Mouse (Mus musculus) heart, postnatal 10 days (tissue): Measurements from ENCODE around the gene Yjefn3. TPM values are rescaled to one million over a fixed set of nuclear protein-coding genes. Genes with fewer than 3 reads are reported as not detected.
A peak's percentile ranks its signal among the peaks of the same experiment; 100 is the strongest.

Source experiments
- DNase-seq, 2 experiments: peaks; one replicate each; pipeline ENCODE4 v3.0.0; 2021
- intact Hi-C: fragments of 180-260 bp; cut with DNase I; formaldehyde crosslinking; loops from one replicate; pipeline ENCODE4 v1.15.1; 2025
- total RNA-seq, 2 experiments: library from RNA; stranded (reverse); gene quantifications; 2 replicates each; pipeline ENCODE4 v1.2.3; 2021

Yjefn3 gene
- total RNA-seq, 2 experiments from 2014 or later, result 9.1 to 10.1 TPM

DNA sequence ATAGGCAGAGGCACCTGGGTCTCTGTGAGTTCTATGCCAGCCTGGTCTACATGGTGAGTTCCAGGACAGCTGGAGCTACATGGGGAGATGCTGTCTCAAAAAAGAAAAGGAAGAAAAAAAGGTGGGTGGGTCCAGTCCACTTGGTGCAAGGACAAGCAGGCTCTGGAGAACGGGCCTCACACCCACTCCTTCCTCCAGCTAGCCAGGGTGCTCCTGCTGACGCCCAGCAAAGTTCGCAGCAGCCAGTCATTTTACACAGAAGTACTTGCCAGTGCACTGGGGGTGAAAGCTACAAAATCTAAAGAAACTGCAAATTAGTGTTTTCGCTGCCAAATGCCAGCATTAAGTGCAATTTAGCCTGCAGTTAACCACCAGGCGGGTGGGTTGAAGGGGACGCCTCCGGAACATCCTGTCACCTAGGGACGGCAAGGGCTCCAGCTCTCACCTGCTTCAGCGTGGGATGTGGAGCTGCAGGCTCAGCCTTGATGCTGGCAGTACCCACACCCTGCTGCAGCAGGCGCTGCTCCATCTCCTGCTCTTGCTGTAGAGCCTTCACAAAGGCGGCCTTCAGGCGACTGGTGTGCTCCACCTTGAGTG is 10.1 kb upstream of the Yjefn3 start:
- intact Hi-C loops, result loop anchor here (1.0 kb wide), 1 partner anchor 38 kb away; no protein-coding TSS in a partner anchor

DNA sequence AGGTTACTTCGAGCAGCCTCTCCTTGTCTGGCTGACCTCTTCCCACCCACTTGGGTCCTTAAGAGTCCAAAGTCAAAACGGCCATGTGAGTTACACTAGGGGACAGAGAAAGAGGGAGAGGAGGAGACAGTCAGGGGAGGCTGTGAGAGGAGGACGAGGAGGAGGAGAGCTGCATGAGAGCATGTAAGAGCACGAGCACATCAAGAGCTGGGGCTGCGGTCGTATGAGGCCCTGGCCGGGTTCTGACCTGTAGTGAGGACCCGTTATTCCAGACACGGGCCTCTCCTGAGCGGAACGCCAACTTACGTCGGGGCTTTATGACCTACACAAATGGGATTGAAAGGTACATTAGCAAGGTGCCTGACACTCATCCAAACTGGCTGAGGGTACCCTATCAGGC is 9.4 kb upstream of the Yjefn3 start:
- no peak for DNase-seq
- intact Hi-C loops, result no loop called here

More for the DNA sequence above, 10.1 kb upstream of the Yjefn3 start:
- no peak for DNase-seq

DNA sequence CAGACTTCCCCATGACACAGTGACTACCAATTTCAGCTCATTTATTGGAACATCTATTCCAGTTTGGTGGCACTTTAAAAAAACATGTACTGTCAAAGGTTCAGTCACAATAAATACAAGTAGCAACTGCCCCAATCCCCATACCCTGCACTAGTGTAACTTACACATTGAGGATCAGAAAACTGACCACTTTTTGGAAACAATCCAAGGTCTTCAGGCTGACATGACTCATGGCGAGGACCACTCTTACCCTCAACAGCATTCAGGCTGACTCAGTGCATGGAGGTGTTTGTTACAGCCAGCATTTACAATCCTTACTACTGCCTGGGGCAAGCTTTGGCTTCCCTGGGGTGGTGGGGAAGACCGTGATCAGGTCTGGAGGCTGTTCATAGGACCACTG is 4.6 kb upstream of the Yjefn3 start:
- intact Hi-C loops, result no loop called here

DNA sequence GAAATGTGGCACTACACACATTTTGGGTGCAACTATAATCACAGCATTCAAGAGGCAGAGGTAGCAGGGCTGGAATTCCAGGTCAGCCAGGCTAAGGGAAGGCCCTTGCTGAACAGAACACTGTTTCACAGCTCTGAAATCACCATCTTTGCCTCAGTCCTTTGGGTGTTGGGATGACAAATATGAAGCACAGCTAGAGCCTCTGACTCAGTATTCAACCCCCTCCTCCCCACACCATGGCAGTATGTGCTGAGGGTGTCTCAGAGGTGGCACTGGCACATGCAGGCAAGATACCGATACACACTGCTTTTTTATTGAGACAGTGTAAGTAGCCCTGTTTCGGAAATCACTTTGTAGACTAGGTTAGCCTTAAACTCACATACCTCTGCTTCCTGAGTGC is 3.7 kb upstream of the Yjefn3 start:
- no peak for DNase-seq
- intact Hi-C loops, result no loop called here

More for the DNA sequence above, 4.6 kb upstream of the Yjefn3 start:
- DNase-seq, result no peak

DNA sequence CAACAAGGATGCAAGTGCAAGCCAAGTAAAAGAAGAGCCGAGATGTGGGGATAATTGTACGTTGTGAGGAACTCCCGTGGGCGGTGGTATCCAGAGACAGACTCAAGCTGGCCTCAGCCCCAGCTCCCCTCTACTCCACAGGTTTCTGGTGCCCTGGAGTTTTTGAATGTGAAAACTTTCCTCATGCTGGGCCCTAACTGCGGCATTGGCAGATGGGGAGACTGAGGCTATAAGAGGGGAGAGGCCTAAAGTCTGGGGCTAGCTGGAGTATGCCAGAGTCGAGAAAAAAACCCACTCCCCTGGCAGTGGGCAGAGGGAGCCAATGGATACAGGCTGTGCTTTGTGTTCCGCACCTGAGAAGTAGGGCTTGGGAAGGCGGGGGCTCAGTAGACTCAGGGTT is 1.6 kb upstream of the Yjefn3 start:
- intact Hi-C loops, result no loop called here
- no peak for DNase-seq

DNA sequence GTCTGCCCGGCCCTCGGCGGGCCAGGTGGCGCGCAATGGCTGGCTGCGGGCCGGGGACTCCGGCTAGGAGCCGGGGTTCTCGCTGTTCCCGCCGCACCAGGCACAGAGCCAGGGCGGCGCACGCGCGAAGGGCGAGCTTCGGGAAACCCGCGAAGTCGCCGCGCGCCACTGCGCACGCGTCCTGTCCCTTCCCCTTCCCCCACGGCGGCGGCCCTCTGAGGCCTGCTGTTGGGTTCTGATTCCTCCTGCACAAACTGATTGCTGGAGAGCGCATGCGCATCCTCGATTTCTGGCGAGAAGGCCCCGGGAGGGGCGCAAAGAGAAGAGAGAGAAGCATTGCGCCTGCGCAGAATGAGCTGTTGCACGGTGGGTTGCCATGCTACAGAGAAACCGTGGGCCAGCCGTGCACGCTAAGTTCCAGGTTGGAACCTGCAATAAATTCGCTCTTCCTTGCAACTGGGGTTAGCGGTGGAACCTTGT is 591 bp upstream of the Yjefn3 start:
- peak; percentile 99 for DNase-seq
- intact Hi-C loops, result no loop called here

DNA sequence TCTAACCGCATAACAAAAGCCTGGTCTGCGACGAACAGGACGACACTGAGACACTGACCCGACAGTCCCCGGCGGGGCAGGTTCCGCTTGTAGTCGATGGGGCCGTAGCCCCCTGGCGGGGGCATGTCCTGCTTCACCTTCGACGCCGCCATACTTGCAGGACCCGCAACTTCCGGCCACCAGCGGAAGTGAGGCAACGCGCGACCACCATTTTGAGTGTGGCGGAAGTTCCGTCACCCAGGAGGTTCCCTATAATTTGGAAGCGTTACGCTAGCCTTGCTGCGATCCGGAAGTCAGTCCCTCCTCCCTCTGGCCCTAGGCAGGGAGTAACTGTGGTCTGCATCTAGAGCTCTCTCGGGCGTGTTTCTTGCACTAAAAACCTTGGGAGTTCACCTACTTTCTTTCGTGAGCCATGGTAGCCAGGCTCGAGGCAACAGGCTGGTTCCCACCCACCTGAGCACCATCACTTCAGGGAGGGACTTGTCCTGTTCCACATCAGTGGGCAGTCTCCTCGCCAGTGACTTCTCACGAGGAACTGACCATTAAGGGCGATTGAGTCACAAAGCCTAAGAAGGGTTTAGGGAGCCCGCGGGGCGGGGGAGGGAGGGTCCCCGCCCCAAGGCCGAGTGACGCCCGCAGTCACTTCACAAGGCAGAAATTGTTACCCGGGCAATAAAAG is 889 bp downstream of the Yjefn3 start:
- DNase-seq, result peak; percentile 98 to 99
- intact Hi-C loops, result no loop called here

DNA sequence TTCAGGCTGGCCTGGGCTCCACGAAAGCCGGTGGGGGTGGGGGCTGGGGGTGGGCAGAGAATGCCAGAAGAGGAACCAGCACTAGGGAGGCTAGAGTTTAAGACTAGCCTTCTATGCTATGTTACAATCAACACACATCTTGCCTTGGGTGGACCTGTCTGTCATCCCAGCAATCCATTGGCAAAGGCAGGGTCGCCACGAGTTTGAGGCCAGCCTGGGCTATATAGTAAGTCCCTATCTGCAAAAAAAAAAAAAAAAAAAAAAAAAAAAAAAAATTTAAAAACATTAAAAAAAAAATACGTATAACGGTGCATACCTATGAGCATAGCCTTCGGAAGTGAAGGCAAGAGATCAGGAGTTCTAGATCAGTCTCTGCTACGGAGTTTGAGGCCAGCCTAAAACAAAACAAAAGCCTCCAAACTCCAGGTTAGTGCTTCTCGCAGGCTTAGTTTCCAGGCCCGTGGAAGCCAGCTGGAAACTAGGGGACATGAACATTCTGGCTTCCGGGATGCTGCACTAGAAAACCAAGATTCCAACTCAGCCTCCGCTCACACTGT is 1.5 kb downstream of the Yjefn3 start:
- intact Hi-C loops, result no loop called here
- no peak for DNase-seq

DNA sequence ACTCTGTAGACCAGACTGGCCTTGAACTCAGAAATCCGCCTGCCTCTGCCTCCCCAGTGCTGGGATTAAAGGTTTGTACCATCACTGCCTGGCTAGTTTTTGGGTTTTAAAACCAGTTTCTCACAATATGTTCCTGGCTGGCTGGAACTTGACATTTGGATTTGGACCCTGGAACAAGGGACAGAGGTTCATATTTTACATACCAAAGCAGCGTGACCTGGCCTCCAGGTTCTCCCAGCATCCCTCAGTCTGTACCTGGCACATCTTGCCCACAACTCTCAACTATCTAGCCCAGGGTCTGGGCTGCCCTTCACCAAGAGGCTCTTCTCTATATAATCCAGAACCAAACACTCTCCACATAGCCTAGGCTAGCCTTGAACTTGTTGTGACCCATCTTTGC is 2.6 kb downstream of the Yjefn3 start:
- intact Hi-C loops, result loop anchor here (10.0 kb wide), 1 partner anchor 575 kb away; no protein-coding TSS in a partner anchor

DNA sequence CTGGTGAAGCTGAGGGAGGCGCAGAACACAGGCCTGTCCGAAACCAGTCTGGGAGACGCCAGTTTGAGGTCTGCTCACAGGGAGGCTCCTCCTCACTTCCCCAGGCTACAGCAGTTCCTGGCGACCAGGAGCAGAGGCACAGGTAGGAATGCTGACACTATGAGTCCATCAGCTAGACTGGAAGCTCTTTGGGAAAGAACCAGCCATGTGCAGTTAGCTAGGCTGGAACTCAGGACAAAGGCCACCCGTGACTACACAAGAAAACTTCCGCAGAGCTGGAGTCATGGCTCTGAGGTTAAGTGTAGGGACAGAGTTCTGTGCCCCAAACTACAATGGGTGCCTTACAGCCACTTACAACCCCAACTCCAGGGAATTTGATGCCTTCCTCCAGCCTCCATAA is 4.7 kb downstream of the Yjefn3 start:
- no peak for DNase-seq
- intact Hi-C loops, result loop anchor here (10.0 kb wide), 1 partner anchor 573 kb away; no protein-coding TSS in a partner anchor

More for the DNA sequence above, 2.6 kb downstream of the Yjefn3 start:
- no peak for DNase-seq

DNA sequence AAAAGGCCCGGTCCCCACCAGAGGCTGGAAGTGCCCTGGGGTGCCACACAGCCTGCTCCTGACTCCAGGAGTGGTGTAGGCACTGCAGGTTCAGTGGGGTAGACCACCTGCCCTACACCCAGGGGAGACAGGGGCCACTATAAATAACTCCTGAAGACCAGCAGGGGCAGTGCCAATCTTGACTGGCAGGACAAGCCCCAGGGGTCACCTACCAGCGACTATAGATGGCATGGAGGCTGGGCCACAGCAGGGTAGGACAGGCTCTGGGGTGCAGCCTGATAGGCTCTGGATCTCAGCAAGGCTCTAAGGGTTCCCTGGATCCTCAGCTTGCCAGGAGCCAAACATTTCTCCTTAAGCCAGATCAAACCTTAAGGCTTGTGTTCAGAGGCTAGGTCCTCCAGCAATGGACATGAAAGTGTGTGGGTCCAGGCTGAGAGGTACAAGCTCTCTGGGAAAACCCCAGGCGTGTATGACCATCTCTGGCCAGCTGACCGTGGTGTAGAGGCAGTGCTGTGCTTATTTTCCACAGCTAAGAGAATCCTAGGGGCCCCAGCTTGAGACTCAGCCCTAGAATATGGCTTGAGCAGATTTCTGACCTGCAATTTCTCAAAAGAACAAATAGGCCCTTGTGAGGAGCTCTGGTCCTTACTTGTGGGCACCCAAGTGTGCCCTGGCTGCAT is 6.6 kb downstream of the Yjefn3 start:
- intact Hi-C loops, result loop anchor here (10.0 kb wide), 1 partner anchor 571 kb away; no protein-coding TSS in a partner anchor
- DNase-seq, result peak in 1 of 2 experiments; percentile 38

DNA sequence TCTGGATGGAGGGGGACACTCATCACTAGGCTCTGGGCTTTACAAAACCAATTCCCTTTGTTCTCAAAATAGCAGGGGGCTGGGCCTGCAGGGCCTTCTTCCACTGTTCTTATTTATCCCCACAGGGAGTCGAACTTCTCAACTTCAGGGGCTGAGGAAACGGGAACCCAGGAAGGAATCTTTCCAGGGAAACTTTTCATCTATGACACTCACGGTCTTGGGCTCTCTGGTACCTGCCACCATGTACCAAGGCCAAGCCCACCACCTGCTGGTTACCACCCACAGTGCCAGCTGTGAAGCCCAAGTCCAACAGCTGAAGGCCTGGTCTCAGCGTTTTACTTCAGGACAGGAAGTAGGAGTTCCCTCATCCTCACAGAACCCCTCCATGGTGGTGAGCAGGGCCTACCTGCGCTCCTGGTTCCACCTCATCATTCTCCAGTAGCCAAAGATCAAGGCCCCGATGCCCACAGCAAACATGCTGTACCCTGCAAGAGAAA is 7.6 kb downstream of the Yjefn3 start:
- DNase-seq, result no peak
- intact Hi-C loops, result loop anchor here (10.0 kb wide), 1 partner anchor 570 kb away; no protein-coding TSS in a partner anchor

DNA sequence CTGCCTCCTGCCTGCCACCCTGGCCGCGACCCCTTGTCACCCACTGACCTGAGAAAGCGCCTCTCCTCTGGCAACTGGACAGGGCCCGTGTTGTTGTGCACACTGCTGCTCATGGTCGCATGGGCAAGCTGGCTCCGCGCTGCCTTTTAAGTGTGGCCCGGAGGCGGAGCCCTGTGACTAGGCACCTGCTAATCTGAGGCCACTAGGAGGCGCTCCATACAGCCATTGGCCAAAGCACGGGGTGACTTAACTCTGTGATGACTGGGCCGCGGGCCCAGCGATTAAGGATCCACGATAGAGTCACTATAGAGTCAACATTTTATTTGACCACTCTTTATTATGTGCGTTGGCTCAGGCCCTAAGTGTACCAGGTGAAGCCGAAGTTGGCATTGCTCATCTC is 8.6 kb downstream of the Yjefn3 start:
- DNase-seq, result peak; percentile 47 to 80
- intact Hi-C loops, result loop anchor here (10.0 kb wide), 1 partner anchor 569 kb away; no protein-coding TSS in a partner anchor

DNA sequence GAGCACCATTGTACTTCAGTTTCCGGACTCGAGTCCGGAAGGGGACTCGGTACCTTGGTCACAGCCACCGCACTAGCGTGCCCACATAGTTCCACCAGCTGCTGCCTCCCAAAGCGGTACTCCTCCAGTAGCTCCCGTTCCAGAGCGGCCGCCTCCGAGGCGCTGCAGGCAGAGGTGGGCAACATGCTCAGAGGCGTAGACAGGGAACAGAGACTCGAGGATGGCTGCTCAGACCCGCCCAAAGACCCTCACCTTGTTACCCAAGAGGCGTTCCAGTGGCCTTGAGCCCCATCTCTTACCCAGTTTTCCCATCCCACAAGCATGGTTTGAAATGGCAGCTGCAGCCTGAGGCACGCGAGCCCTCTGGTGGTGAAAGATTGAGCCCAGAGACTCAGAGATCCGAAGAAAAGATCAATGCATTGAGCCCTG is 11.7 kb downstream of the Yjefn3 start:
- peak; percentile 56 to 62 for DNase-seq
- intact Hi-C loops, result loop anchor here (10.0 kb wide), 1 partner anchor 566 kb away; no protein-coding TSS in a partner anchor

DNA sequence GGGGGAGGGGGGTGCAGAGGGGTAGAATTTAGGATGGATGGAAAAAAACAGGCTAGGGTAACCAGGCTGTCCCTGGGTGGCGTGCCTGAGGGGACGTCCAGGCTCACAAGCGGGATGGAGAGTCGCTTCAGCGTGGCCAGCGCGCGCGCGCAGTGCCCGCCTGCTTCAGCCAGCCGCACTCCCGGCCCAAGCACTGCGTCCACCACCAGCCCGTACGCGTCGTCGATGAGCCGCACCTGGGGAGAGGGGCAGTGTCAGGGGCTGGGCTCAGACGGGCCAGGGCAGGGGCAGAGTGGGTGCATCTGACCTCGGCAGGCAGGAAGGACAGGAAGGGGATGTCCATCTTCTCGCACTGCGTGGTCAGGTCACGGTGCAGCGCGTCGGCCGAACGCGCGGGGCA is 13.6 kb downstream of the Yjefn3 start:
- intact Hi-C loops, result no loop called here
- no peak for DNase-seq

DNA sequence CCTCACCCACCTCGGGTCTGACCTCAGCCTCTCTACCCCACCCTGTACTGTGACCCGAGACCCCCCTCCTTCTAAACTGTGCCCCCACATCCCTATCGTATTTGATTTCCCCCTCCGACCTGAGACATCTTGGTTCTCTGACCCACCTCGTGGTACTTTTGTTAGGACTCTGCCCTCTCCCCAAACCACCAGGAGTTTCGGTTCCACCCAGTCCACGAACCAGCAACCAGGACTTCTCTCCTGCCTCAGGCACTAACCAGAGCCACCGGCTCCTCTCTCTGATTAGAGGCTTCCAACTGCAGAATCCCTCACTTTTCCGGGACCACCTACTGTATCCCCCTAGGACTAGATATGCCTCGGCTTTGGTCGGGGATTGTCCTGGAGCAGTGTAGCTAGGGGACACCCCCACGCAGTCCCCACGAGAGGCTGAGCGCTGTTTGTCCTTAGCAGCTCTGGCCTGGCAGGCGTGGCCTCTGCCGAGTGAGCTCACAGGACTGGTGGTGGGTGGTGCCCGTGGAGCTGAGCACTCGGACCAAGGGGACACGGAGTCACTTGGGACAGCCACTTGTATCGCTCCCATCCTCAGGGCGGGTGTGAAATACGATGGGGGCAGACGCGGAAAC is 14.2 kb downstream of the Yjefn3 start:
- intact Hi-C loops, result no loop called here
- DNase-seq, result peak; percentile 32 to 38

DNA sequence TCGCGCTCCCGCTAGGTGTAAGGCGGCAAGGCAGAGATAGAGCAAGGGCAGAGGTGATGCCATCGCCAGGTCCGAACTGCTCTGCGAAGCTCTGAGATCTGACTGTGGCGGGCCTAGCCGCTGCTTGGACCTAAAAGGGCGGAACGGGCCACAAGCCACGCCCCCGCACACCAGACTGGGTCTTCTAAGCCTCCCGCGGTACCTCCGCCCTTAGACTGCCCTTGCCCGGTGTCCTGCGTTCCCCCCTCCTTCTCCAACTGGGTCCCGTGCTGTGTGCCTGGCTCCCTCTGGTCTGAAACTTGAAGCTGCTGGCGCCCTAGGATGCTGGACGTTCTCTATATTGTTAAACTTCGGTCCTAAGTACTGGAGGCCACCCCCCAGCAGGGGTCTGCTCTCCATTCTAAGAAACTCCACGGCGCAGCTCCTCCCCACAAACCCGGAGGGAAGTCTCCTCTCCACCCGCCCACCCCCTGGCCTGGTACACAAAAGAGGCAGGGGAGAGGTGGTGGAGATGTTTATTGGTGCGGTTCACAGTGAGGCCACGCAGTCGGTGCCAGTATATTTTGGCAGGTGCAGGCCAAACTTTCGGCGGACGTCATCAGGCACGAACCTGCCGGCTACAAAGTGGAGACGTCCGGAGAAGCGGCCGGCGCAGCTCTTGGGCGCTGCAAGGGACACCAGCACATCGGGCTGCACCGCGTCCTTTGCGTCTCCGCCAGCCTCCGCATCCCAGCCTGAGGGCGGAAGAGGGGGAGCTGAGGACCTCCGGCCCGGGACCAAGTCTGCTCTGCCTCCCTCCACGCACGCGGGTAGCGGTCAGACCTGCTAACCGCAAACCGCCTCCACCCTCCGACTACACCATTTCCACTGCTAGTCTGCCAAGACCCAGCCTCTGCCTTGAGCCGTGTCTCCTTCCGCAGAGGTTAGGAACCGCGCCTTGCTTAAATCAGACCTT is 14.9 kb downstream of the Yjefn3 start, which contains the start of gene Cilp2:
Cilp2 (minus strand) TSS at position 399 of the 955 bp plus-strand sequence.
- intact Hi-C loops, result no loop called here
- peak; percentile 40 to 49 for DNase-seq

DNA sequence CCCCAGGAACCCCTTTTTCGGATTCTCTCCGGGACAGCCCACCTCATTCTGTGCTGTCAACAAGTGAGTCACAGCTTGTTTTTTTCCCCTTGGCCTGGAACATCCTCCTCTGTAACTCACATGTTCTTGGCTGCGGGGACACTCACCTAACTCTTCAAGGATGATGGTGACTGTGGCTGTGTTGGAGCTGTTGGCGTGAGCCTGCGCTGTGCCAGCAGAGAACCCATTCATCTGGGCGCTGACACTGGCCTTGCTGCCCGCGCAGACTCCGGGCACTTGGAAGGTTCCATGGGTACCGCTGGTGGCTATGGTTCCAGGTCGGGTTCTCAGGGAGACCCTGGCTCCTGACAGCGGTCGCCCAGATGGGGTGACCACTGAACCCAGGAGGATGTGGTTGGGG is 18.4 kb downstream of the Yjefn3 start:
- intact Hi-C loops, result no loop called here

More for the DNA sequence above, 18.4 kb downstream of the Yjefn3 start:
- no peak for DNase-seq
